Mouse (Mus musculus): ENCODE data around the gene Dph5. TPM values are rescaled to one million over a fixed set of nuclear protein-coding genes. Genes with fewer than 3 reads are reported as not detected.

The Dph5 gene
- polyA plus RNA-seq, 2 experiments: 10.2 to 15.0 TPM

DNA sequence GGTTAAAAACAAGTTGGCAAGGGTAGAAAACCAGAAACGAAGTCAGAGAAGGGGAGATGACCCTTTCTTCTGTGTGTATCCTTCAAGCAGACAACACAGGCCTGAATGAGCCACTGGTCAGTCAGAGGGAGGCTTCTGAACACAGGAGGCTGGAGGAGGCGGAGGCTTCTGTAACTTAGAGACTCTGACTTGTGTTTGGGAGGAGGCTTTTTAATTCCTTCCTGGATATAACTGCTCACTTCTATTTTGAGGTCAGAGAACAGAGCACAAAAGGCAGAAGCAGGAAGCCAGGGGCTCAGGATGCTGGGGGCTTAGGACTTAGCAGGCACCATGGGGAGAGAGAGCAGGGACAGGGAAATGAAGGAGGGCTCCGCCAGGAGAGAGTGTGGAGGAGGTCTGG is 63.6 kb downstream of the Dph5 start:
- Histone ChIP-seq H3K9ac (replicated peaks) (no peak overlapping the region), H3K27ac (no peak overlapping the region), H3K4me1 (replicated peaks; ENCODE audit: control insufficient read depth in 2 of 2, insufficient read depth in 2 of 2, low read length in 1 of 2) (peaks cover 0 to 12% of the 10 kb centered on the region in 2 experiments; a peak in 2 of 4 replicates), H3K4me2 (ENCODE audit: low read depth) (no peak overlapping the region), H3K36me3 (replicated peaks; ENCODE audit: control insufficient read depth, insufficient read depth, low read depth) (no peaks in the 10 kb centered on the region), H3K9me3 (ENCODE audit: control insufficient read depth, low read length) (no peaks in the 10 kb centered on the region), H3K27me3 (ENCODE audit: control insufficient read depth, insufficient read depth, low read length) (no peaks in the 10 kb centered on the region), H3K4me3 (ENCODE audit: insufficient read depth in 1 of 2, low read depth in 2 of 2, low read length in 2 of 2) (no peak overlapping the region)
- no peak for ATAC-seq (ENCODE audit: insufficient read depth)
- 71% methylated on average over 3 of the region's 3 CpGs for WGBS (ENCODE audit: insufficient replicate concordance)
- no peak for TF ChIP-seq EP300 (IDR thresholded peaks at IDR 0.05; ENCODE audit: low read depth)
- no peak for TF ChIP-seq CTCF (IDR thresholded peaks at IDR 0.05; ENCODE audit: low read depth)
- DNase-seq (ENCODE audit: low read depth in 3 of 3, low spot score in 3 of 3): no peak

DNA sequence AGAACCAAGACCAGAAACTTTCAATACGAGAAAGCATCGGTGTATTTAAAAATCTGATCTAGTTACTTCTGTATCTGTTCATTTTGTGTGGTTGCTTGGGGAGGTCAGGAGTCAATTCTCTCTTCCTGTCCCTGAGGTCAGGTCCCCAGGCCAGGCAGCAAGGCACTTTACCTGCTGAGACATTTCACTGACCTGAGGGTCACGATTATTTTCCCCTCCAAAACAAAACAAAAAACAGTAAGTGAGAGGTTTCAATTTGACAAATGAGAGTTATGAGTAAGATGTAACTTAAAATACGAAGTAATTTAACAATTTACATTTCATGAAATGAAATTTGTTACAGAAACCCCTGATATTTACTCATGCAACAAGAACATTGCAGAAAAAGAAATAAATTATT is 64.7 kb downstream of the Dph5 start:
- Histone ChIP-seq H3K4me3 (ENCODE audit: insufficient read depth in 1 of 2, low read depth in 2 of 2, low read length in 2 of 2) (no peak overlapping the region), H3K9me3 (ENCODE audit: control insufficient read depth, low read length) (no peaks in the 10 kb centered on the region), H3K36me3 (replicated peaks; ENCODE audit: control insufficient read depth, insufficient read depth, low read depth) (no peaks in the 10 kb centered on the region), H3K4me2 (ENCODE audit: low read depth) (no peak overlapping the region), H3K27ac (no peak overlapping the region), H3K27me3 (ENCODE audit: control insufficient read depth, insufficient read depth, low read length) (no peaks in the 10 kb centered on the region), H3K9ac (replicated peaks) (no peak overlapping the region), H3K4me1 (replicated peaks; ENCODE audit: control insufficient read depth in 2 of 2, insufficient read depth in 2 of 2, low read length in 1 of 2) (peaks cover 0 to 11% of the 10 kb centered on the region in 2 experiments; a peak in 2 of 4 replicates)
- TF ChIP-seq CTCF (IDR thresholded peaks at IDR 0.05; ENCODE audit: low read depth) (no peak), EP300 (IDR thresholded peaks at IDR 0.05; ENCODE audit: low read depth) (no peak)
- no peak for DNase-seq (ENCODE audit: low read depth in 3 of 3, low spot score in 3 of 3)
- ATAC-seq (ENCODE audit: insufficient read depth): no peak
- 72% methylated on average over 4 of the region's 4 CpGs for WGBS (ENCODE audit: insufficient replicate concordance)

DNA sequence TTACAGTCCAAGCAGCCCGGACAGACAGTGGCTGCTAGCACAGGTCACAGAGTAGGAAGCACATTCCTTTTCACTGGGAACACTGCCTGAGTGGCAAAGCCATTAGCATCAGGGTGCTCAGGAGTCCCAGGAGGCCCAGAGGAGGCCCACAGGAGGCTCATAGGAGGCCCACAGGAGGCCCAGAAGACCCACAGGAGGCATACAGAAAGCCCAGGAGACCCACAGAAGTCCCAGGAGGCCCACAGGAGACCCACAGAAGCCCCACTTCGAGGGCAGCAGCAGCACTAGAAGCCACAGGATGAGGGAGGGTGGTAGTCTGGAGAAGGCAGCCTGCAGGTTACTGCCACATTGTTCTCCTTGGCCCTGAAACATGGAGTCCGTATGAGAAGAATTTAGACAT is 65.5 kb downstream of the Dph5 start:
- Histone ChIP-seq H3K27me3 (ENCODE audit: control insufficient read depth, insufficient read depth, low read length) (no peaks in the 10 kb centered on the region), H3K36me3 (replicated peaks; ENCODE audit: control insufficient read depth, insufficient read depth, low read depth) (no peaks in the 10 kb centered on the region), H3K4me2 (ENCODE audit: low read depth) (no peak overlapping the region), H3K4me1 (replicated peaks; ENCODE audit: control insufficient read depth in 2 of 2, insufficient read depth in 2 of 2, low read length in 1 of 2) (peaks cover 0 to 11% of the 10 kb centered on the region in 2 experiments; a peak in 2 of 4 replicates), H3K9ac (replicated peaks) (no peak overlapping the region), H3K4me3 (ENCODE audit: insufficient read depth in 1 of 2, low read depth in 2 of 2, low read length in 2 of 2) (no peak overlapping the region), H3K9me3 (ENCODE audit: control insufficient read depth, low read length) (no peaks in the 10 kb centered on the region), H3K27ac (no peak overlapping the region)
- WGBS (ENCODE audit: insufficient replicate concordance): 66% methylated on average over 3 of the region's 3 CpGs
- no peak for TF ChIP-seq CTCF (IDR thresholded peaks at IDR 0.05; ENCODE audit: low read depth)
- no peak for TF ChIP-seq EP300 (IDR thresholded peaks at IDR 0.05; ENCODE audit: low read depth)
- ATAC-seq (ENCODE audit: insufficient read depth) (no peak), DNase-seq (ENCODE audit: low read depth in 3 of 3, low spot score in 3 of 3) (no peak)

DNA sequence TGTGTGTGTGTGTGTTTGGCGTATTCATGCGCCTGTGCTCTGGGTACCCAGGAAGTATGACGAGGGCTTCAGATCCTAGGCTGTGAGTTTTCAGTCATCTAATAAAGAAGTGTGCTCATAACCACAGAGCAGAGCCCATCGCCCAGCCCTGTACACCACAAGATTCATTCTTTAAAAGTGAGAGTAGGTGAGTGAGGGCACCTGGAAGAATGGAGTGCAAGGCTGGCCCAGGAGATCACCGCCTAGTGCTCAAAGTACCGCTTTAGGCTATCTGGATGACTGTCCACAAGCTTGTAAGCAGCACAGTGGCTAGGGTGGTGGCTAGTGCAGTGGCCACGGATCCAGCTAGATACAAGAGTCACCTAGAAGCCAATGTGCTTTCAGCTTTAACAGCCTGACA is 69.6 kb downstream of the Dph5 start:
- Histone ChIP-seq H3K9ac (replicated peaks) (no peak overlapping the region), H3K4me2 (ENCODE audit: low read depth) (no peak overlapping the region), H3K27me3 (ENCODE audit: control insufficient read depth, insufficient read depth, low read length) (no peaks in the 10 kb centered on the region), H3K9me3 (ENCODE audit: control insufficient read depth, low read length) (no peaks in the 10 kb centered on the region), H3K36me3 (replicated peaks; ENCODE audit: control insufficient read depth, insufficient read depth, low read depth) (no peaks in the 10 kb centered on the region), H3K27ac (no peak overlapping the region), H3K4me3 (ENCODE audit: insufficient read depth in 1 of 2, low read depth in 2 of 2, low read length in 2 of 2) (no peak overlapping the region), H3K4me1 (replicated peaks; ENCODE audit: control insufficient read depth in 2 of 2, insufficient read depth in 2 of 2, low read length in 1 of 2) (no peaks in the 10 kb centered on the region)
- no peak for DNase-seq (ENCODE audit: low read depth in 3 of 3, low spot score in 3 of 3)
- ATAC-seq (ENCODE audit: insufficient read depth): no peak
- TF ChIP-seq CTCF (IDR thresholded peaks at IDR 0.05; ENCODE audit: low read depth) (no peak), EP300 (IDR thresholded peaks at IDR 0.05; ENCODE audit: low read depth) (no peak)
- 81% methylated on average over 7 of the region's 7 CpGs for WGBS (ENCODE audit: insufficient replicate concordance)

DNA sequence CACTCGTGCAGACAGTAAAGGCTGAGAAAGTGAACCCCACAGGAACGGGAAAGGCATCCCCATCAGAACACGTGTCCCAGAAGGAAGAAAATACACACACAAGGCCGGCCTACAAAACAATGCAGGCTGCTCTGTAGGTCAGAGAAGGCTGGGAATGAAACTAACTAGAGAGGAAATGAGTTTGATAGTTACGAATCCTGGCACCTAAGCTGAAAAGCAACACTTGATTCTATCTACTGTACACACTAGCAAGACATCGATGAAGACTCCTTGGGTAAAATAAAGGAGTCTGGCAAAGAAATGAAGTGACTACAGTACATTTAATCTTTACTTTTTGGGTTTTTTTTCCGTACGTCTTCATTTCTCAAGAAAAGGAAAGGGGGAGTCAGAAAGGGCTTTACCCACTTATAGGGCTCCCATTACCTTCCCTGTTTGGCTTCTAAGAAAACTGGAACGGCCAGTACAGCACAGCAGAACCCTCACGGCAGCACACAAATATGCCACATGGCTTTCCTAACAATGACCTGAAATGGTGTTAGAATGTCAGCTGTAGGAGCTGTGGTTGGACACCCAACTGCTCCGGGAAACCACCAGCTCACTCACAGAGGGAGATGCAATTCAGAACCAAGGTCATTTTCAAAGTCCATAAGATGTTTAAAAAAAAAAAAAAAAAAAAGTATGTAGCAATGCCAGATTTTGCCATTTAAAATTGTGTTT is 73.8 kb downstream of the Dph5 start:
- H3K36me3 ChIP-seq (replicated peaks; ENCODE audit: control insufficient read depth, insufficient read depth, low read depth): no peaks in the 10 kb centered on the region; the same call in 1 of the 2 replicates
- TF ChIP-seq CTCF (IDR thresholded peaks at IDR 0.05; ENCODE audit: low read depth) (no peak), EP300 (IDR thresholded peaks at IDR 0.05; ENCODE audit: low read depth) (no peak)
- DNase-seq (ENCODE audit: low read depth in 3 of 3, low spot score in 3 of 3) (no peak), ATAC-seq (ENCODE audit: insufficient read depth) (no peak)
- H3K9me3 ChIP-seq (ENCODE audit: control insufficient read depth, low read length): no peaks in the 10 kb centered on the region
- H3K4me3 ChIP-seq (ENCODE audit: insufficient read depth in 1 of 2, low read depth in 2 of 2, low read length in 2 of 2): no peak overlapping the region
- no peak overlapping the region for H3K9ac ChIP-seq (replicated peaks)
- H3K27ac ChIP-seq: no peak overlapping the region
- no peaks in the 10 kb centered on the region for H3K27me3 ChIP-seq (ENCODE audit: control insufficient read depth, insufficient read depth, low read length)
- 76% methylated on average over 11 of the region's 11 CpGs for WGBS (ENCODE audit: insufficient replicate concordance)
- H3K4me2 ChIP-seq (ENCODE audit: low read depth): no peak overlapping the region
- no peaks in the 10 kb centered on the region for H3K4me1 ChIP-seq (replicated peaks; ENCODE audit: control insufficient read depth in 2 of 2, insufficient read depth in 2 of 2, low read length in 1 of 2)

Data from liver, embryonic 14.5 days (tissue).